Mouse (Mus musculus) 3T3-L1 (cell line): ENCODE data around the gene Lor.

Experiments
- DNase-seq: peaks from one replicate; pipeline ENCODE4 v3.0.0-alpha.2; 2015; ENCODE audit warnings: low read depth, low spot score

Lor gene

DNA sequence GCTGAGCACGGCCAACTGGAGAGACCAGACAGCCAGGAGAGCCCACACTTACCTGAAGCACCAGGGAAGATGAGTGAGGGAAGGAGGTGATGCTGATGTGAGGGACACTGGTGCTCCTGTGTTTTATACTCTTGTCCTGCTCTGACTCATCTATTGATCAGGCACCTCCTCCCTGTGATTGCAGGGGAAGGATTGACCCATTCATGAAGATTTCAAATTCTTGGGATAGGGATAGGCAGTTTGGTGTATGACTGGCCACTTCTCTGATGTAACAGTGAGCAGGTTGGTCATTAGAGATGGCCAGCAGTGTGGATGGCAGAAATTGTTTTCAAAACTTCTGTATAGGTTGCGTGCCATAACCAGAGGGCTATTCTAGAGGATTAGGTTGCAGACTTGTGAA, at the start of gene Lor:
Gene Lor, minus strand, starts transcription at position 101 of the 400 bp plus-strand sequence.
- no peak for DNase-seq

GRCm38 (mm10) chr3:92123847-92124246, 40.9 kb upstream of the Lor start, which contains the start of gene Prr9:
Gene Prr9 (minus strand): TSS chr3:92123947.
- no peak for DNase-seq

DNA sequence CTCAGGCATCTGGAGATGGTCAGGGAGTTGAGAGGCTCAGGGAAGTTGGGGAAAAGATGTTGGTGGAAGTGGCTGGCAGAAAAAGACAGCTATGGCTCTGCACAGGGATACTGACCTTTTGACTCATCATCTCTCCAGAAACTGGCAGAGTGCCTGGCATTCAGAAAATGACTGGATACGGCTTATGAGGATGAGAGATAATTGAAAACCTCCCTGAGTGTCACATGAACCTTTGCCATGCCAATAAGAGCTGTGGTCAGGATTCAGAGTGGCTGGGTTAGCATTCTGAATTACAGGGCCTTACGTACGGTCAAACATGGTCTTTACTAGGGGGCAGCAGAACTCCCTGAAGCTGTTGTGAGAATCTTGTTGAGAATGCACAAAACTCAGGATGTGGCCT, 38.0 kb upstream of the Lor start:
- peak; percentile 71 for DNase-seq

DNA sequence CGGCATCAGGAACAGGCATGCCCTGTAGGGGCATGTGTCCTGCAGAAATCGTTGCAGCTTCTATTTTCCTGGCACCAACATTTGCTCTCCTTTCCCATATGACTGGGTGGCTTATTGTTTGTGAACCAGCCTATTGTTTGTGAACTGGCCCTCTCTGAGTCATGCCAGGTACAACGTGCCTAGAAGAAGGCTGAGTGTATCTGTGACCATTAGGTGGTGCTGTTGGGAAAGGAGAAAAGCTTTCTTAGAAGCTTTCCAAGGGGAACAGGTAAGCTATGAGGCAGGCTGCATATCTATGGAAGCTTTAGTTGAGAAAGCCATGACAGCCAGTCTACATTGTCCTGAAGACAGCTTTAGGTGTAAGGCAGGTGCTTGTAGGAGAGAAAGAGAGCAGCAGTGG, 35.0 kb upstream of the Lor start:
- DNase-seq = peak; percentile 66

- peak; percentile 72 for DNase-seq
Measured at GRCm38 (mm10) chr3:92111526-92111925, 28.6 kb upstream of the Lor start.

DNA sequence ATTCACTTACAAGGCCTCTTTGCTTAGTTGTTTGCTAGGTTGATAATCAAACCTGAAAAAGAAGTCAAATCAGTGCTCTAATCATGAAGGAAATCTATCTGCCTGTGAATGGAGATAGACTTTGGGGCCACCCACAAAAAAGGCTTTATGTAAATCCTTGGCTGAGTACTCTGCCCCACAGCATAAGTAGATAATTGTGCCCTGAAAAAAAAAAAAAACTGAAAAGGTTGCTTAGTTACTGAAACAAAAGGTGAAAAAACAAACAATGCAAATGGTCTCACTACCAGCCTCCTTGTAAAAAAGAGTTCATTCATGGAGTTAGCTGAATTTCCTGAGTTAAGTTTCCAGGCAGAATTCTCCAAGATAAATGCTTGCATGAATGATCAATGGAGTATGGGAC, 27.8 kb upstream of the Lor start:
- no peak for DNase-seq

DNA sequence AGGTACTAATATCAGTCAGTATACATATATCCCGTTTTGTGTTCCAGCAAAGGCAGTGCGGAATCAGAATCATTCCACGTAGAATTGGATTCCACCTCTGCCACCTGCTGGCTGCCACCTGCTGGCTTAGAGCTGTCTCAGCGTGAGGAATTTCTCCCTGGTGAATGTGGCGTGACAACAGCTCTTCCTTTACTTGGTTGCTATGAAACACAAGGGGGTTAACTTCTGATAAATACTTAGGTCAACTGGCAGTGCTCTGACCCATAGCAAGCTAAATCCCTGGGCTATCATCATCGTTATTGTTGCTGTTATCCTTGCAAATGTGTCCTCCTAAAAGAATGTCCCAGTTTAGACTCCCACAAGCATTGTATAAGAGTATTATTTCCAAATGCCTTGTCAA, 23.6 kb upstream of the Lor start:
- DNase-seq = peak; percentile 11

DNA sequence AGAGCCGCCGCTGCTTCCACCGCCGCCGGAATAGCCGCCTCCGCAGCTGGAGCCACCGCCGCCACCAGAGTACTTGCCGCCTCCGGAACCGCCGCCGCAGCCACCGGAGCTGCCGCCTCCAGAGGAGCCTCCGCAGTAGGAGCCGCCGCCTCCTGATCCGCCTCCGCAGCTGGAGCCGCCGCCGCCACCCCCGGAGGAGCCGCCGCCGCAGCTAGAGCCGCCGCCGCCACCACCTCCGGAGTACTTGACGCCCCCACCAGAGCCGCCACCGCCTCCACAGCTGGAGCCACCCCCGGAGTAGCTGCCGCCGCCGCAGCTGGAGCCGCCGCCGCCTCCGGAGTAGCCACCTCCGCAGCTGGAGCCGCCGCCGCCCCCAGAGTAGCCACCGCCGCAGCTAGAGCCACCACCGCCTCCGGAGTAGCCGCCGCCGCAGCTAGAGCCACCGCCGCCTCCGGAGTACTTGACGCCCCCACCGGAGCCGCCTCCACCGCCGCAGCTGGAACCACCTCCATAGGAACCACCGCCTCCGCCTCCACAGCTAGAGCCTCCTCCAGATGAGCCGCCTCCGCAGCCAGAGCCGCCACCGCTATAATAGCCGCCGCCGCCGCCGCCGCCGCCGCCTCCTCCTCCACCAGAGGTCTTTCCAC, 1.5 kb downstream of the Lor start:
- no peak for DNase-seq

DNA sequence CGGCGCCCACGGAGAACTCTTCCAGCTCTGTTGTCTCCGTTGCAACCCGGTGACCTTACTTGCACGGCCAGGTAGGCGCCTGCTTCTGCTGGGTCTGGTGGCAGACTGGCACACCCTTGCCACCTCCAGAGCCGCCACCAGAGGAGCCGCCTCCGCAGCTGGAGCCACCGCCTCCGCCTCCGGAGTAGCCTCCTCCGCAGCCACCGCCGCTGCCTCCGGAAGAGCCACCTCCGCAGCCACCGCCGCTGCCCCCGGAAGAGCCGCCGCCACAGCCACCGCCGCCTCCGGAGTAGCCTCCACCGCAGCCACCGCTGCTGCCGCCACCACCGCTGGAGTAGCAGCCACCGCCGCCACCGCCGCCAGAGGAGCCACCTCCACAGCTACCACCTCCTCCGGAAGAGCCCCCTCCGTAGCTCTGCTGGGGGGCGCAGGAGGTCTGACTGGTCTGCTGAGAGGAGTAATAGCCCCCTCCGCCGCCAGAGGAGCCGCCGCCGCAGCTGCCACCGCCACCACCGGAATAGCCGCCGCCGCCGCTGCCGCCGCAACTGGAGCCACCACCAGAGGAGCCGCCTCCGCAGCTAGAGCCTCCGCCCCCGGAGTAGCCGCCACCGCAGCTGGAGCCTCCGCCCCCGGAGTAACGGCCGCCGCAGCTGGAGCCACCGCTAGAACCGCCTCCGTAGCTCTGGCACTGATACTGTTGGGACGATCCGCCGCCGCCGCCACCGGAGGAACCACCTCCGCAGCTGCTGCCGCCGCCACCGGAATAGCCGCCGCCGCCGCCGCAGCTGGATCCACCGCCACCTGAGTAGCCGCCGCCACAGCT, 2.3 kb downstream of the Lor start:
- DNase-seq = no peak

GRCm38 (mm10) chr3:92050382-92051054, 32.4 kb downstream of the Lor start:
- peak; percentile 65 for DNase-seq

- DNase-seq = no peak
Measured at GRCm38 (mm10) chr3:92033892-92034291, 49.0 kb downstream of the Lor start.

GRCm38 (mm10) chr3:92033203-92033602, 49.7 kb downstream of the Lor start:
- DNase-seq = no peak
